Mouse (Mus musculus) C2C12 (cell line): Measurements from ENCODE around the gene Mtf2. TPM values are rescaled to one million over a fixed set of nuclear protein-coding genes. Genes with fewer than 3 reads are reported as not detected.
"Not testable (repeated sequence)": the region's sequence is repeated elsewhere in the genome, so short reads cannot be mapped to it uniquely, and the experiment has no call there.

Experiments
- H3K27me3 ChIP-seq: one replicate; pipeline ENCODE4 v1.6.1; 2011; ENCODE audit not compliant: control insufficient read depth, insufficient read depth, insufficient read length
- H3K36me3 ChIP-seq: one replicate; pipeline ENCODE4 v1.6.1; 2011; ENCODE audit not compliant: control insufficient read depth, insufficient read depth
- H3K4me3 ChIP-seq: one replicate; pipeline ENCODE4 v1.5.1; 2011; ENCODE audit warnings: mild to moderate bottlenecking, control low read depth; ENCODE audit not compliant: poor library complexity, insufficient read depth, severe bottlenecking
- H3K79me2 ChIP-seq: one replicate; pipeline ENCODE4 v1.6.1; 2011; ENCODE audit not compliant: control insufficient read depth, insufficient read depth
- H3K79me3 ChIP-seq: one replicate; pipeline ENCODE4 v1.6.1; 2011; ENCODE audit warnings: low read depth, control low read depth
- H3ac ChIP-seq: one replicate; pipeline ENCODE3; 2011; ENCODE audit warnings: low read depth; ENCODE audit not compliant: control insufficient read depth, insufficient read length
- CEBPB ChIP-seq: IDR thresholded peaks from one replicate; pipeline ENCODE4 v1.6.1; 2011; ENCODE audit warnings: low read depth, mild to moderate bottlenecking, control low read depth, moderate library complexity
- CTCF ChIP-seq: IDR thresholded peaks from one replicate; pipeline ENCODE4 v1.5.1; 2011; ENCODE audit not compliant: control insufficient read depth, insufficient read depth, insufficient read length
- FOSL1 ChIP-seq: IDR thresholded peaks from one replicate; pipeline ENCODE4 v1.8.0; 2011; ENCODE audit warnings: mild to moderate bottlenecking, low read length; ENCODE audit not compliant: poor library complexity, insufficient read depth, severe bottlenecking
- MAX ChIP-seq: IDR thresholded peaks from one replicate; pipeline ENCODE4 v1.6.1; 2011; ENCODE audit warnings: mild to moderate bottlenecking, control low read depth
- MYOD1 ChIP-seq: IDR thresholded peaks from one replicate; pipeline ENCODE4 v1.6.1; 2011; ENCODE audit warnings: low read depth; ENCODE audit not compliant: control insufficient read depth, insufficient read length
- MYOG ChIP-seq: IDR thresholded peaks from one replicate; pipeline ENCODE4 v1.6.1; 2011; ENCODE audit not compliant: control insufficient read depth, insufficient read length; ENCODE audit errors: extremely low read depth
- USF1 ChIP-seq: IDR thresholded peaks from one replicate; pipeline ENCODE4 v1.6.1; 2011; ENCODE audit warnings: low read depth, mild to moderate bottlenecking, control low read depth, moderate library complexity
- polyA plus RNA-seq: library from polyadenylated mRNA; unstranded; fragments of >200 nt; fragmentation: generic; extraction: Trizol; gene quantifications from one replicate; pipeline ENCODE4 v1.2.1, GENCODE M21; 2012; ENCODE audit warnings: missing spikeins

The Mtf2 gene
- polyA plus RNA-seq, 1 experiment: 12.0 TPM

DNA sequence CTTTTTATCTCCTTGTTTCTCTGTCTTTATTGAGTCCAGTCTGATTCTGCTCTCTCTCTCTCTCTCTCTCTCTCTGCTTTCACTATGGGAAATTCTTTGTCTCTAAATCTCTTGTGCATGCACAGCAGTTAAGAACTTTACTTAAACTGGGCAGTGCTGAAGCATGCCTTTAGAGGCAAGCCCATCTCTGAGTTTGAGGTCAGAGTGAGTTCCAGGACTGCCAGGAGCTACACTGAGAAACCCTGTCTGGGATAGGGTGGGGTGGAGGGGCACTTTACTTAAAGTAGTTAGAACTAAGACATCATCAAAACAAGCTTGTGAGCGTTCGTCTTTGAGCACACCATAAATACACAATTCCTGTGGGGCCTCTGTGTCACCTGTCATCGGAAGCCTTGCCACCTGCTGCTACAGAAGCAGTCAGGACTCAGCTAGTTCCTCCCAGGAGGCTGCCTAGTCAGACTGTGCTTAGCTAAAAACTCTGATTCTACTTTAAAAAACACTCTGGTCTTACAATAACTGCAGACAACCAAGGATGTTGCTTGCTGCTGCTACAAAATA lies 15.7 kb upstream of the Mtf2 start:
- no peaks in the 10 kb centered on the region for H3K79me3 ChIP-seq
- H3K36me3 ChIP-seq: no peaks in the 10 kb centered on the region
- H3K4me3 ChIP-seq: no peak overlapping the region
- TF ChIP-seq MYOD1: no peak
- H3K79me2 ChIP-seq: no peaks in the 10 kb centered on the region
- no peaks in the 10 kb centered on the region for H3K27me3 ChIP-seq
- no peak overlapping the region for H3ac ChIP-seq

DNA sequence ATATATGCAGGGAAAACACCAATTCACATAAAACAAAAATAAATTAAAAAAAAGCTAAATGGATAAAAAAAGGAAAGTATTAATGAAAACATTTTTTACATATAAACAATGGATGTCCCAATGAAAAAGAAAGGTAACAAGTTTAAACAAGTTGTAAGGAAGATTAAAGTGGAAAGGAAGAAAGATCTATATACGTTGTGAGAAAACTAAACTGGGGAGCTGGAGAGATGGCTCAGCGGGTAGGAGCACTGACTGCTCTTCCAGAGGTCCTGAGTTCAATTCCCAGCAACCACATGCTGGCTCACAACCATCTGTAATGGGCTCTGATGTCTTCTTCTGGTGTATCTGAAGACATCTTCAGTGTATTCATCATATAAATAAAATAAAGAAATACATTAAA lies 14.4 kb upstream of the Mtf2 start:
- Histone ChIP-seq H3K4me3 (no peak overlapping the region), H3K27me3 (no peaks in the 10 kb centered on the region), H3ac (no peak overlapping the region), H3K79me3 (no peaks in the 10 kb centered on the region), H3K79me2 (no peaks in the 10 kb centered on the region), H3K36me3 (no peaks in the 10 kb centered on the region)
- TF ChIP-seq CTCF (no peak), MYOG (no peak), FOSL1 (no peak), MAX (no peak), MYOD1 (no peak), USF1 (no peak), CEBPB (no peak)

DNA sequence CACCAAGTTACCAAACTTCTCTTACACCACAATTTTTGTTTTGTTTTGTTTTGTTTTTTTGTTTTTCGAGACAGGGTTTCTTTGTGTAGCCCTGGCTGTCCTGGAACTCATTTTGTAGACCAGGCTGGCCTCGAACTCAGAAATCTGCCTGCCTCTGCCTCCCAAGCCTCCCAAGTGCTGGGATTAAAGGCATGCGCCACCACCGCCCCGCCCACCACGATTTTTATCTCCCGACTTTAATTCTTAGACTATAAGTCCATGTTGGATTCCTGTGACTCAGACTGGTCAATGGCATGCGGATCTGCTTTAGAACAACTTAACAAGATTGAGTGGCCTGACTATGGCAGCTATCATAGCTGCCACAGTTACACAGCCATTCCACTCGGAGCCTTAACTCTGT lies 13.7 kb upstream of the Mtf2 start:
- H3K36me3 ChIP-seq, H3K4me3 ChIP-seq, H3ac ChIP-seq: not testable (repeated sequence)

DNA sequence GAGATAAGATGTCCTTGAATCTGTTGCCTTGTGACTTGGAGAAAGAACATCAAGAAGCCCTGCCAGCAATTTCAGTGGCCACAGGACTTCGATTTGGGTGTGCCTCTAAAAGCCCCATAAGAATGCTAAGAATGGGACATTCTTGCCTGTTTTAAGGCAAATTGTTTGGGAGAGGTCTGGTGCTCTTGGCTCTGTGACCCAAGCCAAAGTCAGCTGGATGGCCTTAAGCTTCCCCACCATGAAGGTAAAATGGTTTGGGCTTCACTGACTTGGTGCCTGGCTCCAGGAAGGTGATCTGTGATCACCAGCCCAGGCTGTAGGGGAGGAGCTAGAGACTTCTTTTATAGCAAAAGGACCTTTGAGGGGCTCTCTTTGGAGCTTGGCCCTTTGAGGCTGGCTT lies 13.3 kb upstream of the Mtf2 start:
- Histone ChIP-seq H3ac (no peak overlapping the region), H3K36me3 (no peaks in the 10 kb centered on the region), H3K79me2 (no peaks in the 10 kb centered on the region), H3K79me3 (no peaks in the 10 kb centered on the region), H3K4me3 (no peak overlapping the region), H3K27me3 (no peaks in the 10 kb centered on the region)
- no peak for TF ChIP-seq CTCF
- no peak for TF ChIP-seq MAX
- TF ChIP-seq MYOG: no peak
- TF ChIP-seq MYOD1: no peak
- TF ChIP-seq CEBPB: no peak
- no peak for TF ChIP-seq USF1
- no peak for TF ChIP-seq FOSL1

More for the DNA sequence above, 13.7 kb upstream of the Mtf2 start:
- H3K27me3 ChIP-seq, H3K79me3 ChIP-seq, H3K79me2 ChIP-seq: not testable (repeated sequence)

DNA sequence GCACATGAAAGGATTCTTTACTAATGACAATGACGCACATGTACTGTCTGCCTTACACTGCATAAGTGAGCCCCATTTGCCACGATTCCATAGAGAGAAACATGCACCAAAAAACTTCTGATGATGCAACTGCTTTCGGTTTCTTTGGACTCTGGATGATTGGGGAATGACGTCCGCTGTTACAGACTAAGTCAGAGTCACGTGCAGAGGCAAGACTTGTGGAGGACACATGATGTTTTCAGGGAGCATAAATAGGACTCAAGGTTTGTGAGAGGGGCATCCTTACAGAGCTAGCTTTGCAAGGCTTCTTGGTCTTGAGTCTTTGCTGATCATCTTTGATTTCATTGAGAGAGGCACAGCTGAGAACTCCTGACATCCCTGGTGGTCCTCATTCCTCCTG lies 11.9 kb upstream of the Mtf2 start:
- Histone ChIP-seq H3ac (no peak overlapping the region), H3K27me3 (no peaks in the 10 kb centered on the region), H3K79me3 (no peaks in the 10 kb centered on the region), H3K36me3 (no peaks in the 10 kb centered on the region), H3K79me2 (no peaks in the 10 kb centered on the region), H3K4me3 (no peak overlapping the region)
- TF ChIP-seq FOSL1 (no peak), MYOG (no peak)

DNA sequence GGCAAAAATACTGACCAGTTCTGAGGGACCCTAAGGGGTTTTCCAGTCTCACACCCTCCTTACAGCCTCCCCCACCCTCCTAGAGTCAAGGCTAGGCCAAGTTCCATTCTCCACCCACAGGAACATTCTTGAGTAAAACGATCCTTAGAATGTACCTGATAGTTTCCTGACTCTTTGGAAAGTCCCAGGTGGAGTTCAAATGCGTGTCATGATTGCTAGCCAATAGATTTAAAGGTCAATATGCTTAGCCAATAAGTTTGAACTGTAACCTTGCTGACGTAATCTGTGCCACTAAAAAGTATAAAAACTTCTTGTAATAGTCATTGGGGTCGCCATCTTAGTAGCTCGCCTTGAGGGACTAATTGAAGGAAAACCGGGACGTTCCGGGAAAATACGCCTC lies 5.1 kb upstream of the Mtf2 start:
- Histone ChIP-seq H3K36me3 (no peaks in the 10 kb centered on the region), H3K79me3 (no peaks in the 10 kb centered on the region), H3K27me3 (no peaks in the 10 kb centered on the region), H3K79me2 (peaks cover under 1% of the 10 kb centered on the region), H3K4me3 (no peak overlapping the region), H3ac (no peak overlapping the region)
- TF ChIP-seq CTCF: no peak
- TF ChIP-seq FOSL1: no peak
- TF ChIP-seq CEBPB: no peak
- TF ChIP-seq MYOG: no peak
- no peak for TF ChIP-seq MAX
- TF ChIP-seq MYOD1: no peak
- TF ChIP-seq USF1: no peak

DNA sequence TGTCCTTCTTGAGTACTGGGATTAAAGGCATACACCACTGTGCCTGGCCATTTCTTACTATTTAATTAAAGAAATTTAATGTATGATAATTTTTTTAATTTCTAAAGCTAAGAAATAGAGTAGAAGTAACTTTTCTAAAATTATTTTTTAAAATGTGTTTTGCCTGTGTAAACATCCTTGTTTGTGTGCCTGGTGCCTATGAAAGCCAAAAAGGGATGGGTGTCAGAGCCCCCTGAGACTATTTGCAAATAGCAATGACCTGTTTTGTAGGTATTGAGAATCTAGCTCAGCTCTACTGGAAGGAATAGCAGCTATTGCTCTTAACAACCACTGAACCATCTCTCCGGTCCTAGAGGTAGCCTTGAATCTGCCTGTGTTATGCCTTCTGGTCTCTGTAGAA lies 6.8 kb downstream of the Mtf2 start:
- Histone ChIP-seq H3K79me3 (peaks cover 91% of the 10 kb centered on the region), H3K27me3 (no peaks in the 10 kb centered on the region), H3K79me2 (peaks cover 99% of the 10 kb centered on the region), H3K36me3 (peaks cover 63% of the 10 kb centered on the region), H3K4me3 (no peak overlapping the region), H3ac (no peak overlapping the region)
- TF ChIP-seq CTCF (no peak), MYOG (no peak), USF1 (no peak), MAX (no peak), MYOD1 (no peak), CEBPB (no peak), FOSL1 (no peak)
